Mouse (Mus musculus) neural tube, embryonic 12.5 days (tissue): ENCODE measurements around the gene Eef1g. TPM values are rescaled to one million over a fixed set of nuclear protein-coding genes. Genes with fewer than 3 reads are reported as not detected.

Experiments used
- ATAC-seq: fragments of 200-750 bp; cut with Nextera tagmentation; 2 replicates; pipeline ENCODE4 v1.8.0; 2017; ENCODE audit warnings: low read depth, mild to moderate bottlenecking, moderate TSS enrichment, moderate library complexity; ENCODE audit not compliant: low FRiP score
- H3K27ac ChIP-seq: fragments of 300-500 bp; sonication (generic); 2 replicates; pipeline ENCODE4 v1.5.1; 2016
- H3K27me3 ChIP-seq: fragments of 300-500 bp; sonication (generic); replicated peaks from 2 replicates; pipeline ENCODE4 v1.6.1; 2016; ENCODE audit warnings: mild to moderate bottlenecking
- H3K36me3 ChIP-seq: fragments of 300-500 bp; sonication (generic); 2 replicates; pipeline ENCODE4 v1.6.1; 2016; ENCODE audit warnings: mild to moderate bottlenecking
- H3K4me1 ChIP-seq: fragments of 300-500 bp; sonication (generic); 2 replicates; pipeline ENCODE4 v1.6.1; 2016
- H3K4me2 ChIP-seq: fragments of 300-500 bp; sonication (generic); replicated peaks from 2 replicates; pipeline ENCODE4 v1.6.1; 2016; ENCODE audit warnings: mild to moderate bottlenecking
- H3K4me3 ChIP-seq: fragments of 300-500 bp; sonication (generic); 2 replicates; pipeline ENCODE4 v1.5.1; 2016
- H3K9ac ChIP-seq: fragments of 300-500 bp; sonication (generic); 2 replicates; pipeline ENCODE4 v1.6.1; 2016; ENCODE audit warnings: mild to moderate bottlenecking
- H3K9me3 ChIP-seq: fragments of 300-500 bp; sonication (generic); 2 replicates; pipeline ENCODE4 v1.6.1; 2016; ENCODE audit warnings: mild to moderate bottlenecking
- WGBS: fragments of 180-500 bp; shearing (Covaris S2); methylation state at CpG from one replicate; pipeline ENCODE4 v1.1.7; 2016; 5-methylcytosine and 5-hydroxymethylcytosine counted together
- polyA plus RNA-seq: library from polyadenylated mRNA; unstranded; fragments of >200 nt; fragmentation: Nextera tagmentation; extraction: Ambion mirVana; gene quantifications from 2 replicates; pipeline ENCODE4 v1.2.1, GENCODE M21; 2016

Gene Eef1g
- polyA plus RNA-seq, 1 experiment from 2014 or later: 360 TPM

GRCm38 (mm10) chr19:8976535-8976934 lies 9.7 kb downstream of the Eef1g start:
- no peak overlapping the region for H3K4me3 ChIP-seq
- ATAC-seq: no peak; the same call in 1 of the 2 replicates
- H3K4me2 ChIP-seq: no peak overlapping the region
- 58% methylated on average over 3 of the region's 3 CpGs for WGBS
- H3K9ac ChIP-seq: no peak overlapping the region
- H3K4me1 ChIP-seq: peaks cover 9% of the 10 kb centered on the region; the same call in 1 of the 2 replicates
- H3K27ac ChIP-seq: no peak overlapping the region
- no peaks in the 10 kb centered on the region for H3K27me3 ChIP-seq
- peaks cover 90% of the 10 kb centered on the region for H3K36me3 ChIP-seq
- no peaks in the 10 kb centered on the region for H3K9me3 ChIP-seq

- H3K27me3 ChIP-seq: no peaks in the 10 kb centered on the region
- ATAC-seq: no peak
- WGBS: 63% methylated on average over 5 of the region's 5 CpGs
- no peak overlapping the region for H3K4me2 ChIP-seq
- H3K27ac ChIP-seq: no peak overlapping the region
- no peaks in the 10 kb centered on the region for H3K9me3 ChIP-seq
- H3K36me3 ChIP-seq: peaks cover 48% of the 10 kb centered on the region
- H3K9ac ChIP-seq: no peak overlapping the region
- peaks cover 42% of the 10 kb centered on the region for H3K4me1 ChIP-seq
- H3K4me3 ChIP-seq: no peak overlapping the region
Measured at GRCm38 (mm10) chr19:8980771-8981170, 13.9 kb downstream of the Eef1g start.

- H3K27ac ChIP-seq: no peak overlapping the region
- H3K27me3 ChIP-seq: no peaks in the 10 kb centered on the region
- H3K36me3 ChIP-seq: peaks cover 40% of the 10 kb centered on the region
- no peak overlapping the region for H3K4me2 ChIP-seq
- WGBS: 81% methylated on average over 2 of the region's 2 CpGs
- no peaks in the 10 kb centered on the region for H3K9me3 ChIP-seq
- H3K9ac ChIP-seq: no peak overlapping the region
- peaks cover 42% of the 10 kb centered on the region for H3K4me1 ChIP-seq
- no peak for ATAC-seq
- no peak overlapping the region for H3K4me3 ChIP-seq
Measured at GRCm38 (mm10) chr19:8981450-8982168, 14.8 kb downstream of the Eef1g start.

- Histone ChIP-seq H3K4me1 (peaks cover 42% of the 10 kb centered on the region), H3K27me3 (peaks cover 3% of the 10 kb centered on the region; the same call in 1 of the 2 replicates), H3K27ac (no peak overlapping the region), H3K9me3 (no peaks in the 10 kb centered on the region), H3K9ac (0 out of 2 replicates have a peak overlapping the region, but pooled peaks have one; percentile 1), H3K4me2 (no peak overlapping the region), H3K4me3 (no peak overlapping the region), H3K36me3 (peaks cover 33% of the 10 kb centered on the region)
- ATAC-seq: no peak
- WGBS: 50% methylated on average over 5 of the region's 5 CpGs
Measured at GRCm38 (mm10) chr19:8982303-8983149, 15.7 kb downstream of the Eef1g start.

GRCm38 (mm10) chr19:8983150-8983650 lies 16.4 kb downstream of the Eef1g start:
- no peak overlapping the region for H3K4me2 ChIP-seq
- no peak for ATAC-seq
- peaks cover 10% of the 10 kb centered on the region for H3K27me3 ChIP-seq
- no peaks in the 10 kb centered on the region for H3K9me3 ChIP-seq
- WGBS: 56% methylated on average over 4 of the region's 4 CpGs
- H3K9ac ChIP-seq: no peak overlapping the region
- peaks cover 26% of the 10 kb centered on the region for H3K36me3 ChIP-seq
- H3K4me3 ChIP-seq: no peak overlapping the region
- H3K27ac ChIP-seq: no peak overlapping the region
- peaks cover 42% of the 10 kb centered on the region for H3K4me1 ChIP-seq

GRCm38 (mm10) chr19:8984255-8984868 lies 17.5 kb downstream of the Eef1g start:
- ATAC-seq: peak; percentile 76
- Histone ChIP-seq H3K9me3 (no peaks in the 10 kb centered on the region), H3K27me3 (peaks cover 20% of the 10 kb centered on the region), H3K4me1 (peaks cover 49% of the 10 kb centered on the region), H3K9ac (no peak overlapping the region), H3K27ac (no peak overlapping the region), H3K4me2 (peak overlapping the region; percentile 43), H3K36me3 (peaks cover 15% of the 10 kb centered on the region; the same call in 1 of the 2 replicates), H3K4me3 (0 out of 2 replicates have a peak overlapping the region, but pooled peaks have one; percentile 5)
- WGBS: 9% methylated on average over 7 of the region's 7 CpGs

GRCm38 (mm10) chr19:8985891-8986290 lies 19.1 kb downstream of the Eef1g start:
- Histone ChIP-seq H3K9ac (no peak overlapping the region), H3K4me1 (peaks cover 60% of the 10 kb centered on the region), H3K36me3 (peaks cover 3% of the 10 kb centered on the region; the same call in 1 of the 2 replicates), H3K4me2 (no peak overlapping the region), H3K27ac (no peak overlapping the region), H3K27me3 (peaks cover 36% of the 10 kb centered on the region), H3K4me3 (no peak overlapping the region), H3K9me3 (no peaks in the 10 kb centered on the region)
- ATAC-seq: no peak
- WGBS: 79% methylated on average over 5 of the region's 5 CpGs

GRCm38 (mm10) chr19:8987816-8988215 lies 21.0 kb downstream of the Eef1g start:
- no peak overlapping the region for H3K9ac ChIP-seq
- H3K4me3 ChIP-seq: no peak overlapping the region
- peaks cover 42% of the 10 kb centered on the region for H3K27me3 ChIP-seq
- H3K27ac ChIP-seq: no peak overlapping the region
- peaks cover 46% of the 10 kb centered on the region for H3K4me1 ChIP-seq
- H3K36me3 ChIP-seq: no peaks in the 10 kb centered on the region
- ATAC-seq: no peak
- 0 out of 2 replicates have a peak overlapping the region, but pooled peaks have one; percentile 93 for H3K4me2 ChIP-seq
- WGBS: 49% methylated on average over 2 of the region's 2 CpGs
- no peaks in the 10 kb centered on the region for H3K9me3 ChIP-seq

GRCm38 (mm10) chr19:8988346-8989065 lies 21.7 kb downstream of the Eef1g start:
- no peak for ATAC-seq
- no peak overlapping the region for H3K27ac ChIP-seq
- peaks cover 42% of the 10 kb centered on the region for H3K27me3 ChIP-seq
- no peaks in the 10 kb centered on the region for H3K9me3 ChIP-seq
- H3K9ac ChIP-seq: 0 out of 2 replicates have a peak overlapping the region, but pooled peaks have one; percentile 60
- H3K4me3 ChIP-seq: peak overlapping the region; percentile 55; the same call in 1 of the 2 replicates
- H3K4me1 ChIP-seq: peaks cover 39% of the 10 kb centered on the region
- 11% methylated on average over 15 of the region's 15 CpGs for WGBS
- H3K36me3 ChIP-seq: no peaks in the 10 kb centered on the region
- peak overlapping the region; percentile 93 for H3K4me2 ChIP-seq

- H3K9ac ChIP-seq: peak within 1 kb of the TSS; percentile 60
- H3K9me3 ChIP-seq: no peaks in the 10 kb centered on the region
- peak within 1 kb of the TSS; percentile 93 for H3K4me2 ChIP-seq
- H3K27ac ChIP-seq: no peak within 1 kb of the TSS
- under 1% methylated on average over 42 of the region's 42 CpGs for WGBS
- H3K27me3 ChIP-seq: peaks cover 42% of the 10 kb centered on the region
- peaks cover 33% of the 10 kb centered on the region for H3K4me1 ChIP-seq
- peak within 1 kb of the TSS; percentile 55 for H3K4me3 ChIP-seq
- no peaks in the 10 kb centered on the region for H3K36me3 ChIP-seq
- 0 out of 2 replicates have a peak, but pooled peaks have one; percentile 22 for ATAC-seq
Measured at GRCm38 (mm10) chr19:8989066-8989566, 22.3 kb downstream of the Eef1g start, which contains the start of gene Ahnak. TSS of gene Ahnak (plus strand) at chr19:8989284.
